Mouse (Mus musculus): Measurements from ENCODE around the gene Ptpn13. TPM values are rescaled to one million over a fixed set of nuclear protein-coding genes. Genes with fewer than 3 reads are reported as not detected.

The Ptpn13 gene
- polyA plus RNA-seq, 1 experiment from 2014 or later: 31.1 TPM

- Histone ChIP-seq H3K9me3 (ENCODE audit: low read length) (no peaks in the 10 kb centered on the region), H3K36me3 (ENCODE audit: insufficient read depth, low read length) (no peaks in the 10 kb centered on the region), H3K27me3 (ENCODE audit: insufficient read depth, low read length) (no peaks in the 10 kb centered on the region; the same call in 1 of the 2 replicates), H3K27ac (ENCODE audit: low read length) (peak overlapping the region; percentile 46), H3K4me2 (replicated peaks; ENCODE audit: low read depth, low read length) (peak overlapping the region; percentile 4; the same call in 1 of the 2 replicates), H3K9ac (replicated peaks; ENCODE audit: low read length) (peak overlapping the region; percentile 20; the same call in 1 of the 2 replicates), H3K4me1 (ENCODE audit: insufficient read depth, low read length) (peaks cover 59% of the 10 kb centered on the region), H3K4me3 (ENCODE audit: low read length) (no peak overlapping the region)
- ATAC-seq (ENCODE audit: low FRiP score, low TSS enrichment): no peak
- 28% methylated on average over 10 of the region's 10 CpGs for WGBS
These were observed 4.4 kb upstream of the Ptpn13 start for GRCm38 (mm10) chr5:103420568-103420967.

- no peaks in the 10 kb centered on the region for H3K36me3 ChIP-seq (ENCODE audit: insufficient read depth, low read length)
- H3K4me2 ChIP-seq (replicated peaks; ENCODE audit: low read depth, low read length): no peak overlapping the region
- H3K4me3 ChIP-seq (ENCODE audit: low read length): no peak overlapping the region
- H3K9me3 ChIP-seq (ENCODE audit: low read length): no peaks in the 10 kb centered on the region
- H3K27me3 ChIP-seq (ENCODE audit: insufficient read depth, low read length): peaks cover 2% of the 10 kb centered on the region; the same call in 1 of the 2 replicates
- H3K27ac ChIP-seq (ENCODE audit: low read length): no peak overlapping the region
- 73% methylated on average over 6 of the region's 6 CpGs for WGBS
- ATAC-seq (ENCODE audit: low FRiP score, low TSS enrichment): no peak
- no peak overlapping the region for H3K9ac ChIP-seq (replicated peaks; ENCODE audit: low read length)
- H3K4me1 ChIP-seq (ENCODE audit: insufficient read depth, low read length): peaks cover 53% of the 10 kb centered on the region
These were observed 2.4 kb upstream of the Ptpn13 start for GRCm38 (mm10) chr5:103422609-103423008.

GRCm38 (mm10) chr5:103423305-103423926, 1.6 kb upstream of the Ptpn13 start:
- Histone ChIP-seq H3K27ac (ENCODE audit: low read length) (peak overlapping the region; percentile 86), H3K4me2 (replicated peaks; ENCODE audit: low read depth, low read length) (peak overlapping the region; percentile 85), H3K36me3 (ENCODE audit: insufficient read depth, low read length) (no peaks in the 10 kb centered on the region), H3K4me3 (ENCODE audit: low read length) (peak overlapping the region; percentile 85), H3K27me3 (ENCODE audit: insufficient read depth, low read length) (peaks cover 2% of the 10 kb centered on the region; the same call in 1 of the 2 replicates), H3K9me3 (ENCODE audit: low read length) (no peaks in the 10 kb centered on the region), H3K9ac (replicated peaks; ENCODE audit: low read length) (peak overlapping the region; percentile 94; the same call in 1 of the 2 replicates), H3K4me1 (ENCODE audit: insufficient read depth, low read length) (peaks cover 50% of the 10 kb centered on the region)
- WGBS: 11% methylated on average over 6 of the region's 6 CpGs
- ATAC-seq (ENCODE audit: low FRiP score, low TSS enrichment): peak; percentile 52

GRCm38 (mm10) chr5:103423927-103424315, 1.1 kb upstream of the Ptpn13 start:
- Histone ChIP-seq H3K4me3 (ENCODE audit: low read length) (peak overlapping the region; percentile 85), H3K9me3 (ENCODE audit: low read length) (no peaks in the 10 kb centered on the region), H3K4me2 (replicated peaks; ENCODE audit: low read depth, low read length) (peak overlapping the region; percentile 85), H3K27ac (ENCODE audit: low read length) (peak overlapping the region; percentile 86), H3K27me3 (ENCODE audit: insufficient read depth, low read length) (0 out of 2 replicates have a peak, but pooled peaks cover 2% of the 10 kb centered on the region), H3K36me3 (ENCODE audit: insufficient read depth, low read length) (no peaks in the 10 kb centered on the region), H3K4me1 (ENCODE audit: insufficient read depth, low read length) (peaks cover 48% of the 10 kb centered on the region), H3K9ac (replicated peaks; ENCODE audit: low read length) (peak overlapping the region; percentile 94; the same call in 1 of the 2 replicates)
- ATAC-seq (ENCODE audit: low FRiP score, low TSS enrichment): no peak
- WGBS: 8% methylated on average over 5 of the region's 5 CpGs

GRCm38 (mm10) chr5:103425363-103426031, 505 bp downstream of the Ptpn13 start:
- Histone ChIP-seq H3K4me2 (replicated peaks; ENCODE audit: low read depth, low read length) (peak overlapping the region; percentile 85), H3K4me3 (ENCODE audit: low read length) (peak overlapping the region; percentile 85), H3K27me3 (ENCODE audit: insufficient read depth, low read length) (0 out of 2 replicates have a peak, but pooled peaks cover 2% of the 10 kb centered on the region), H3K9ac (replicated peaks; ENCODE audit: low read length) (peak overlapping the region; percentile 94), H3K36me3 (ENCODE audit: insufficient read depth, low read length) (peaks cover 2% of the 10 kb centered on the region; the same call in 1 of the 2 replicates), H3K9me3 (ENCODE audit: low read length) (no peaks in the 10 kb centered on the region), H3K27ac (ENCODE audit: low read length) (peak overlapping the region; percentile 94), H3K4me1 (ENCODE audit: insufficient read depth, low read length) (peaks cover 44% of the 10 kb centered on the region)
- peak; percentile 43 for ATAC-seq (ENCODE audit: low FRiP score, low TSS enrichment)
- WGBS: under 1% methylated on average over 65 of the region's 67 CpGs

- Histone ChIP-seq H3K4me2 (replicated peaks; ENCODE audit: low read depth, low read length) (peak overlapping the region; percentile 85), H3K9ac (replicated peaks; ENCODE audit: low read length) (peak overlapping the region; percentile 94), H3K27me3 (ENCODE audit: insufficient read depth, low read length) (0 out of 2 replicates have a peak, but pooled peaks cover 2% of the 10 kb centered on the region), H3K4me1 (ENCODE audit: insufficient read depth, low read length) (peaks cover 41% of the 10 kb centered on the region), H3K36me3 (ENCODE audit: insufficient read depth, low read length) (peaks cover 2% of the 10 kb centered on the region; the same call in 1 of the 2 replicates), H3K9me3 (ENCODE audit: low read length) (no peaks in the 10 kb centered on the region), H3K4me3 (ENCODE audit: low read length) (peak overlapping the region; percentile 85), H3K27ac (ENCODE audit: low read length) (peak overlapping the region; percentile 94)
- WGBS: 15% methylated on average over 9 of the region's 9 CpGs
- ATAC-seq (ENCODE audit: low FRiP score, low TSS enrichment): no peak
These were observed 1.3 kb downstream of the Ptpn13 start for GRCm38 (mm10) chr5:103426250-103426649.

GRCm38 (mm10) chr5:103430986-103431385, 6.0 kb downstream of the Ptpn13 start:
- Histone ChIP-seq H3K4me2 (replicated peaks; ENCODE audit: low read depth, low read length) (no peak overlapping the region), H3K9me3 (ENCODE audit: low read length) (no peaks in the 10 kb centered on the region), H3K4me1 (ENCODE audit: insufficient read depth, low read length) (peaks cover 30% of the 10 kb centered on the region), H3K4me3 (ENCODE audit: low read length) (no peak overlapping the region), H3K27me3 (ENCODE audit: insufficient read depth, low read length) (0 out of 2 replicates have a peak, but pooled peaks cover 2% of the 10 kb centered on the region), H3K9ac (replicated peaks; ENCODE audit: low read length) (no peak overlapping the region), H3K36me3 (ENCODE audit: insufficient read depth, low read length) (peaks cover 2% of the 10 kb centered on the region; the same call in 1 of the 2 replicates), H3K27ac (ENCODE audit: low read length) (peak overlapping the region; percentile 67; the same call in 1 of the 2 replicates)
- peak; percentile 70 for ATAC-seq (ENCODE audit: low FRiP score, low TSS enrichment)
- WGBS: 63% methylated on average over 3 of the region's 3 CpGs

GRCm38 (mm10) chr5:103431479-103431878, 6.5 kb downstream of the Ptpn13 start:
- Histone ChIP-seq H3K9me3 (ENCODE audit: low read length) (no peaks in the 10 kb centered on the region), H3K4me1 (ENCODE audit: insufficient read depth, low read length) (peaks cover 35% of the 10 kb centered on the region), H3K4me3 (ENCODE audit: low read length) (no peak overlapping the region), H3K9ac (replicated peaks; ENCODE audit: low read length) (no peak overlapping the region), H3K27ac (ENCODE audit: low read length) (peak overlapping the region; percentile 67; the same call in 1 of the 2 replicates), H3K27me3 (ENCODE audit: insufficient read depth, low read length) (0 out of 2 replicates have a peak, but pooled peaks cover 2% of the 10 kb centered on the region), H3K36me3 (ENCODE audit: insufficient read depth, low read length) (peaks cover 2% of the 10 kb centered on the region; the same call in 1 of the 2 replicates), H3K4me2 (replicated peaks; ENCODE audit: low read depth, low read length) (no peak overlapping the region)
- 79% methylated on average over 3 of the region's 3 CpGs for WGBS
- ATAC-seq (ENCODE audit: low FRiP score, low TSS enrichment): no peak

GRCm38 (mm10) chr5:103436039-103436944, 11.3 kb downstream of the Ptpn13 start:
- no peaks in the 10 kb centered on the region for H3K27me3 ChIP-seq (ENCODE audit: insufficient read depth, low read length)
- no peaks in the 10 kb centered on the region for H3K36me3 ChIP-seq (ENCODE audit: insufficient read depth, low read length)
- peak overlapping the region; percentile 79 for H3K27ac ChIP-seq (ENCODE audit: low read length)
- peak overlapping the region; percentile 42 for H3K9ac ChIP-seq (replicated peaks; ENCODE audit: low read length)
- peaks cover 19% of the 10 kb centered on the region for H3K4me1 ChIP-seq (ENCODE audit: insufficient read depth, low read length)
- WGBS: 7% methylated on average over 19 of the region's 19 CpGs
- H3K4me3 ChIP-seq (ENCODE audit: low read length): peak overlapping the region; percentile 28
- peak overlapping the region; percentile 56 for H3K4me2 ChIP-seq (replicated peaks; ENCODE audit: low read depth, low read length)
- no peaks in the 10 kb centered on the region for H3K9me3 ChIP-seq (ENCODE audit: low read length)
- ATAC-seq (ENCODE audit: low FRiP score, low TSS enrichment): peak; percentile 69

Data from kidney, embryonic 16.5 days (tissue).